Mouse (Mus musculus): ENCODE measurements around the gene Olfr1394. TPM values are rescaled to one million over a fixed set of nuclear protein-coding genes. Genes with fewer than 3 reads are reported as not detected.
"Not testable (repeated sequence)": the region's sequence is repeated elsewhere in the genome, so short reads cannot be mapped to it uniquely, and the experiment has no call there.

Olfr1394 gene
- total RNA-seq (2022) = not detected

DNA sequence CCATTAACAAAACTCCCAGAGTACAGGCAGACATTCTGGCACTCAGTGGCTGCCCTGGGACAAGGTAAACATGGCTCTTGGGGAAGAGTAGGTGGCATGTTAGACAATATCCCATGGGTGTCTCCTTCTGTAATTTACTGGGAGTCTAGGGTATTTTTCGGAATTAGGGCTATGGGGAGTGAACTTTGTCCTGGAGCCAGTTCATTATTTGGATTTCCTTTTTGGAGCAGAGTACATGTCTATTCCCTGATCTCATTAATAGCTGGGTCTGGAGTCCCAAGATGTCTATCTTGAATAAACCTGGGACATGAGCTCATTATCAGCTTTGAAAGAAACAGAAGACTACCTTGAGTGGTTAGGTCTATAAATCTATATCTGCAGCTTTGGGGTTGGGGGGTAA is at the start of gene Olfr1394:
Gene Olfr1394 (plus strand): TSS at position 301 of the 400 bp plus-strand sequence.
- DNase-seq (ENCODE audit: low spot score in 2 of 2) = no peak

DNA sequence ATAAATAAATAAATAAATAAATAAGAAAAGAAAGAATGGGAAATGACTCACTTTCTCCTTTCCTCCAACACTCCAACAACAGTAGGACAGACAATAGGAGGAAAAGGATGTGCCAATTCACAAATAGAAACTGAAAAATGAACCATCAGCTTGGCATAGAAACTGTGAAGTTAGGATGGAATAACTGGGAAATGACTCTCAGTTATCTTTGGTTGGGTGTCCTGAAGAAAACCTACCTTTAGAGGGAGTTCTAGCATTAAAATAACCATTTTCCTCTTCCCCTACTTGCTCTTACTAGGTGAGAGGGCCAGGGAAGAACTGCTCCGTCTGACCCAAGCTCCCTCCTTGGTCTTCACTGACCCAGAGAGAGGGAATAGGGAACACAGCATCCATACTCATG is 48.4 kb upstream of the Olfr1394 start:
- DNase-seq (ENCODE audit: low spot score in 2 of 2) = no peak

DNA sequence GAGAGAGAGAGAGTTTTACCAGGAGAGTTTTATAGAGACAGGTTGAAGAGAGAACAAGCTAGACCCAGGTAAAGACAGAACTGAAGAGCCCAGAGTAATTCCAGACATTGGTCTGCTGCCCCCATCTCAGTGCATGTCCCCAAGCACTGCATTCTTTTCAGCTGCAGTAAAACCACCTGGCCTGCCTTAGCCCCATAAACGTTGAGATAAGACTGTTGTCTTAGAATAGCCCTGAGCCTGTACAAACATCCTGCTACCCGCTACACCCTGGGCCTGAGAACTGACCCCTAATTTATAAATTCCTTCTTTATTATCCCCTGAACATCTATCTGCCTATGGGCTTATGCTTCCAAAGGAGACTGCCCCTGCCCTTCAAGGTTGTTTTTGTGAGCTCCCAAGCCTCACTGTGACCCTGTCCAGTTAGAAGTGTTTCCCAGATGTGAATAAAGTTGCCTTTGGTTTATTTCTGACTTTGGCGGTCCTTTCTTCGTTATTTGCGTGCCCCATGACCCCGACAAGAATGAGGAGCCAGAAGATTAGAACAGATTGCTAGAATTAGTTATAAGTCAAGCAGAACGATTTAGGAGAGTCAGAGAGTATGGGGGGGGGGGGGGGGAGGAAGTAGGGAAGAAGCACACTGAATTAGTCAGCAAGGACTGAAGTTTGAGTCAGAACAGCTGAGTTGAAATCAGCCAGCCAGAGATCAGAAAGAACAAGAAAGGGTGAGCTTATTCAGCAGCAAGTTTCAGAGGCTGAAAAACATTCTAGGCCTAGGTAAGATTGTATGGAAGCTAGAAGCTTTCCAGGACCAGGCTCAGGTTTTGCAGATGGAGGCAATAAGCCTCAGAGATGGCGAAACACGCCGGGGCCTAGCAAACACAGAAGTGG is 46.3 kb upstream of the Olfr1394 start:
- DNase-seq (ENCODE audit: low spot score in 2 of 2) = no peak

DNA sequence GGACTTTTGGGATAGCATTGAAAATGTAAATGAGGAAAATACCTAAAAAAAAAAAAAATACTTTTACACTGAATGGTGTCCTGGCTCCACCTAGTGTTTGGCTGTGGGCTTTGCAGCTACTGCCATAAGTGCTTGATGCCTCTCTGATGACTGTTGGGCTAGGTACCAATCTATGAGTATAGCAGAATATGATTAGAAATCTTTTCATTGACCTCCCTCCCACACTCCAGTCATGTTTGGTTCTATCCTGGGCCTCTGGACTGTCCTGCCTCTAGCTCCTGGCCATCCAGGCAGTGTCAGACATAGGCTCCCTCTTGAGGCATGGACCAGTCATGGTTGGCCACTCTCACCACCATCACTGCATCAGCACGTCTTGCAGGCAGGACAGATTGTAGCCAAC is 45.3 kb upstream of the Olfr1394 start:
- no peak for DNase-seq (ENCODE audit: low spot score in 2 of 2)

DNA sequence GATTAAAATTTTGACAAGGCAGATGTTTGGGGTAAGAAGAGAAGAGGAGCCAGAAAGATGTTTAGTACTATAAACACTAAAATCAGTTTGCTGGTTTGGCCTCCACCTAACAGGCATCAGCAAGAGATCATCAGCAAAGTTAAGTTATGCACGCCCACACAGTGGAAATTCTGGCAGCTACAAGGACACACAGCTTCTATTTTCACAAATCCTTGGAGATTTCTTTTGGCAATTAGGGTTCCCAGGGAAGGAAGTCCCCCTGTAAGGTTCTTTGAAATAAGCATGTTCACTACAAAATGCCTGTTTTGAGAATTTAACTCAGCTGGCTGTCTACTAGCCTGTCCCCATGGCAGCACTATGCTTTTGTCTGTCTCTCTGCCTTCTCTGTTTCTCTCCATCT is 43.2 kb upstream of the Olfr1394 start:
- no peak for DNase-seq (ENCODE audit: low spot score in 2 of 2)

DNA sequence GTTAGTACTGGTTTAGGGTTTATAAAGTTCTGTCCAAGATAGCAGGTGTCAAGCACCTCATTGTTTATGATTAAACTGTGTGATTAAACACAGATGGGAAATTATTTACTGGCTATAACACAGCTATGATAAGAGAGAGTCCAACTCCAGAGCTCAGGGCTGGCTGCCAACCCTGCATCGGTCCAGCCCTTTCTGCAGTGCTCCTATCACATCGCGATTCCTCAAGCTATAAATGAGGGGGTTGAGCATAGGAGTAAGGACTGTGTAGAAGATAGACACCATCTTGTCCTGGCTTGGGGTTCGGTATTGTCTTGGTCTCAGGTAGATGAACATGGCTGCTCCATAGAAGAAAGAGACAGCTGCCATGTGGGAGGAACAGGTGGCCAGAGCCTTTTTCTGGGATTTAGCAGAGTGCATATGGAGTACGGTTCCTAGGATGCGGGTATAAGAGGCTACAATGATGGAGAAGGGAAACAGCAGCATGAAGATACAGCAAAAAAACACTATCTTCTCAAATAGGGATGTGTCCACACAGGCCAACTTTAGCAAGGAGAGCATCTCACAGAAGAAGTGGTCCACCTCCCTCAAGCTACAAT is 41.5 kb upstream of the Olfr1394 start:
- DNase-seq (ENCODE audit: low spot score in 2 of 2) = no peak

DNA sequence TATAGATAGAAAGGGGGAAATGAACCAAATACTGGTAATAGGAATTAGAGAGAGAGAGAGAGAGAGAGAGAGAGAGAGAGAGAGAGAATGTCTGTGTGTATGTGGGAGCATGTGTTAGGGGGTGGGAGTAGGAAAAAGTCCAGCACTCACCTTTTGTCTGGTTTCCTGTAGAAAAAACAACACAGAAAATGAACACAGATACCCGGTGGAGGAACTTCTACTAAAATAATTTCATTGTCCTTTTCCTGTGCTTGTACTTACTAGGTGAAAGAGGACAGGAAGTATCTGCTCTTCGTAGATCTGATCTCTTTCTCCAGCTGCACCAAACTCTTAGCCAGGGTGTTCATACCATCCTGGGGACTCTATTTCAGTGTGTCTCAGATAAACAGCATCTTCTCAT is 40.0 kb upstream of the Olfr1394 start:
- DNase-seq (ENCODE audit: low spot score in 2 of 2) = no peak

DNA sequence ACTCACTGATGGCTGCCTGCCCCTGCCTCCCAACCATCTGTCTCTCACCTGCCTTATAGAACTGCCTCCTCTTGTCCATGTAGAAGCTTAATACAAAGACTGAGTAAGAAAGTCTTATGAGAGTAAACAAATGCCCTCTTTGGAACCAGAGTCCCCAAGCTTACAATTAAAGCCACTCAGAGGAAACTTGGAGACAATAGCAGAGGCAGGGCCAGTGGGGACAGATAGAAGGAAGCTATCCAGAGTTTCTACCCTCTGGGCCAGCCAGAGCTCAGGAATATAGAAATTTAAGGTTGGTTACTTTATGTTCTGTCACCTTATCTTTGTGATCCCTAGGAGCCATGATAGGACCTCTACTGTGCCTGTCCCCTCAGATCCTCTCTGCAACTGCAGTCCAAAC is 39.4 kb upstream of the Olfr1394 start, which contains the start of gene Olfr1396:
Gene Olfr1396 (minus strand): TSS at position 101 of the 400 bp plus-strand sequence.
- no peak for DNase-seq (ENCODE audit: low spot score in 2 of 2)

DNA sequence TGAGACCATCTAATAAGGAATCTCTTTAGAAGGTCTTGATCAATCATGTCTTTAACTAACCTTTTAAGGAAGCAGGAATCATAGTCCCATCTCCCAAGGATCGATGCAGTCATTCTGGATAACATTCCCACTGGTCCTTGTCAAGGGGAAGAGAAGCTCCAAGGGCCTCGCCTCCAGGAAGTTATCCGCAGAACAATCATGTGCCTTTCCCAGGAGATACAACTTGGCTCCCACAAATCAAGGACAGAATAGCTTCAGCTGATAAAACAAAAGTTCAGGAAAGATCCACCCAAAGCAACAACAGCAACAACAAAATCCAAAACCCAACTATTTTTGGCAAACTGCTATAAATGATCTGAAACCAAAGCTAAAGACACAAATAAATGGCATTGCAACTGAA is 34.5 kb upstream of the Olfr1394 start:
- no peak for DNase-seq (ENCODE audit: low spot score in 2 of 2)

DNA sequence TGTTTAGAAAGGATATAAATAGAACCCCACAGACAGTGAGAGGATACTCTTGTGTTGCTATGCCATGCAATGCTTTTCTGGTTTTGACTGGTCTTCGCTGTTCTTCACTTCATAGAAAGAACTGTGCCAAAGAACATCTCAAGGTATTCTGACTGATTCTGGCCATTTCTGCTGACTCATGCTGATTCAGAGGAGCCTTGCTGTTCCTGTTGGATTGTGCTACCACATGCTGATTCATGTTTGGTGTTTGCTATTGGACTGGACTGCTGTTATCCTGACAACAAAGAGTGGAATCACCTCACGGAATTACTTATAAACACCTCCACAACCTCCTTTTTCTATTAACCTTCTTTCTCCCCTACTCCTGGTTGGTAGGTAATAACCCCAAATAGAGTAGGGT is 30.0 kb upstream of the Olfr1394 start:
- no peak for DNase-seq (ENCODE audit: low spot score in 2 of 2)

DNA sequence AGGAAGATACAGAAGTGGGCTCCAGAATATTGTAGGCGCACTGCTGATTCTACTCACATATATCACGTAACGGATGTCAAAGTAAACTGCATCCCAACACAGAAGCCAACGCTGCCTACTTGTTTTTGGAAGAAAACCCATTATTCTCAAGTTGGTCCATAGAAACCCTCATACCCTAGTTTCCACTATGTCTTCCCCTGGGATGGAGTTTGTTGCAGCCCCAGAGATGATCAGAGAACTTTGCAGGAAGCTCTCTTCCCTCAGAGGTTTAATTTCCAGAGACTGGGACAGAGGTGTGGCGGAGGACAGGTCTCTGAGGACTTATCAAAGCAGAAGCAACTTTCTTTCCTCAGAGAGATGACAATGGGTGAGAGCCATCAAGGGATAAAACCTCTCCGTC is 12.2 kb upstream of the Olfr1394 start, which contains the start of gene Olfr1395:
Gene Olfr1395 (plus strand): TSS at position 301 of the 400 bp plus-strand sequence.
- DNase-seq (ENCODE audit: low spot score in 2 of 2) = no peak

DNA sequence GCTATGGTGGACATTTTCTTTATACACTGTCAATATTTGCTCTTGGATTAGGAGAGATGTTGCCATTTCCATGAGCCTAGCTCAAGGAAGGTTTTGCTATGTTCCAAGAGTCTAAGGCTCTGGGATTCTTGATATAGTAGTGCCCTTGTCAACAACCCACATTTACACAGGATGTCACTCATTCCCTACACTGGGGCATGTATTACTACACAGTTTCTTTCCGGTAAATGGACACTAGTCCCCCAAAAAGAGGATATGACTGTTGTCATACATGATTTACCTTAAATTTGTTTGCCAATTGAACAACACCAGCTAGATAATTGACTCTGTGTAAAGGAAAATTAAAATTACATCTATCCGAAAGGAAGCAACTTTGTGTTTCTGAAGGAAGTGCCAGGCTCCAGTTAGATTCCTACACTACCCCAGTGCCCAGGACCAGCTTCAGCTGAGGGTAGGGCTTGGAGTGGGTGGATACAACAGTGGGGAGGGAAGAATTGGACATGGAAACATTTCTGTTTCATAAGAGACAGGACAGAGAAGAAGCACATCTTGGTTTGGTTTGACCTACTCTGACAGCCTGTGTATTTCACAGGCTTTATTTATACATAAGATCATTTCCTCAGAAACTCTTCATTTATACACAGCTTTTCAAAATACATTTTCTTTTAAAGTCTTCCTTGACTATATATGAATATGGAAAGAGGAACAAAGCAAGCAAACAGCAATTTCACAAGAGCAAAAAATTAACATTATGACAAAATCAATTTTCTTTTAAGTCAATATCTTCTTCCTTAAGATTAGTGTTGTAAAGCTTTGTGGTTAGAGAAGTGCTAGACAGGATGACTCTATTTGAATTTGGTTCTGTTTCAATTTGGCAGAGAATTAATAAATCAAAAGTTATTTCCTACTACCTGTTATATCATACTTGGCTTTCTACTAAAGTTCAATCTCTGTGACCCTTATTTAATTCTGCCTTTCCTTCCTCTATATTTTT is 2.9 kb downstream of the Olfr1394 start:
- no peak for DNase-seq (ENCODE audit: low spot score in 2 of 2)

DNA sequence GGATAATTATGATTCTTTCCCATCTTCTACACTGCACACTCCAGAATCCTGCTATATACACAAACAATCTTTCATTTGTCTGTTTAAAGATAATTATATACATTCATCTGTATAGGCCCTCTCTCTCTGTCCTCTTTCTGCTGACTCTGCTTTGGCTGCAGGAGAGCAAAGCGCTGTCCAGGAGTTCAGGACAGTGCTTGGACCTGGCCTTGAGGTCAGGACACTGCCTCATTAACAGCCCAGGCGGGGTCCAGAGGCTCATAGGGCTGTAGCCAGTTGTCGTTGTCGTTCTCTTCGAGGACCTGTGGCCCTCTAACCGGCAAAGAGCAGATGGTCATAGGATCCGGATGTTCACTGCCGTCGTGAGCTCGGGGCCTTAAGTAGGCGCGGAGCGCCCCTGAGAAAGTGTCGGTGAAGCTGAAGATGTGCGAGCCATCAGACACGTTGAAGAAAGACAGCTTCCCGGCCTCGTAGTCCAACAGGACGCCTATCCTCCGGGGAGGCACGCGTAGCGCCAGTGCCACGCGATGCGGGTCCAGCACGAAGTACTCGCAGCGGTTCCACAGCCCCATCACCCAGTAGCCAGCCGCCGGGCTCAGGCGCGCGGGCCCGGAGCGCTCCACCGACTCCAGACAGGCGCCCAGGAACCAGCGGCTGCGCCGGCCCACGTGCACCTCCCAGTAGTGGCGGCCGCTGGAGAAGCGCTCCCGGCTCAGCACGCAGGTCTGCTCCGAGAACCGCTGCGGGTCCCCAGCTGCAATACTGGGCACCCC is 14.8 kb downstream of the Olfr1394 start:
- no peak for DNase-seq (ENCODE audit: low spot score in 2 of 2)

DNA sequence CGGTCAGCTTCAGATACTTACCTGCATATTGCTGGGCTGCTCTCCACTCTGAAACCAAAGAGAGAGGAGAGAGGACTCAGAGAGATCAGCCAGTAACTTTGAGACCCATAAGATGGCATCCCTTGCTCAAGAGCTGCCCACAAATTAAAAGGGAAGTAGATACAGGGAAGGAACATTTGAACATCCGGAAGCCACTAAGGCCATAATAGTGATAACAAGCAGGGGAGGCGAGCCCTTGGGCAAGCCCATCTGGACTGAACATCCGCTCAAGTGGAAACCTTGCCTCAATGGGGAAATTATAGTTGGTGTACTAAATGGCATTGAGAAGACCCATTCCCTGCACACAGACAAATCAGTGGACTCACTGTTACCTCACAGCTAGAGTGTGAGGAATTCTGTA is 16.4 kb downstream of the Olfr1394 start:
- no peak for DNase-seq (ENCODE audit: low spot score in 2 of 2)

DNA sequence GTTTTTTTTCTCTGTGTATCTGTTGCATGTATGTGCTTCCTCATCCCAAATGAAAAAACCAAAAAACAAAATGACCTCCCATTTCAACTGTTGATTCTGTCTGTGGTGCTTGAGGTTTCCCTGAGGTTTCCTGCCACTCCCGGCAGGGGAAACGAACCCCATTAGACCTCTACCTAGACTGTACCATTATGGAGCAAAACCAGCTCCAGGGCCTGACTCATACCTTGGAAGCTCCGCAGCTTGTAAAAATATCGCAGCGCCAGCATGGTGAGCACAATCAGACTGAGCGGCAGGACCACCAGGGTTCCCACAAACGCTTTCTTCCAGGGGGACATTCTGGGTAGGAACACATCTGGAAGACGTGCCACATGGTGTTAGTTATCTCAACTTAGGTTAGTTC is 21.2 kb downstream of the Olfr1394 start:
- DNase-seq (ENCODE audit: low spot score in 2 of 2) = no peak

DNA sequence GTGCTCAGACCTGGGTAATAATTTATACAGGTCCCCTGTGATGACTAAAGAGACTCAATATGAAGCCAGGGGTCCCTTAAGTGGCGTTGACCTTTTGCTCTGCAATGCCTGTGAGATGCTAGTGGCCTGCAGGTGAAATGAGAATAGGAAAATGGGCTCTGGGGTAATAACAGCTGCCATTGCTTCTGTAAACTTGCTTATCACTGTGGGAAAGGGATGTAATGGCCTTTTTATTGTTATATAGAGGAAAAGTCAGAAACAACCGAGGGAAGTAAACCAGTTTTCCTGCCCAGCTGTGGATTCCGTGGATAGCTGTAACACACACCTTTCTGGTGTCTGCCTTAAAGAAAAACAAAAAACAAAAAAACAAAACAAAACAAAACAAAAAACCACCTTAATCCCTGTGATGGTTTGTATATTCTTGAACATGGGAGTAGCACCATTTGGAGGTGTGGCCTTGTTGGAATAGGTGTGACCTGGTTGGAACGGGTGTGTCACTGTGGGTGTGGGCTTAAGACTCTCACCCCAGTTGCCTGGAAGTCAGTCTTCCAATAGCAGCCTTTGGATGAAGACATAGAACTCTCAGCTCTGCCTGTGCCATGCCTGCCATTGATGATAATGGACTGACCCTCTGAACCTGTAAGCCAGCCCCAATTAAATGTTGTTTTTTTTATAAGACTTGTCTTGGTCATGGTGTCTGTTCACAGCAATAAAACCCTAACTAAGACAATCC is 22.0 kb downstream of the Olfr1394 start:
- not testable (repeated sequence) for DNase-seq (ENCODE audit: low spot score in 2 of 2)

DNA sequence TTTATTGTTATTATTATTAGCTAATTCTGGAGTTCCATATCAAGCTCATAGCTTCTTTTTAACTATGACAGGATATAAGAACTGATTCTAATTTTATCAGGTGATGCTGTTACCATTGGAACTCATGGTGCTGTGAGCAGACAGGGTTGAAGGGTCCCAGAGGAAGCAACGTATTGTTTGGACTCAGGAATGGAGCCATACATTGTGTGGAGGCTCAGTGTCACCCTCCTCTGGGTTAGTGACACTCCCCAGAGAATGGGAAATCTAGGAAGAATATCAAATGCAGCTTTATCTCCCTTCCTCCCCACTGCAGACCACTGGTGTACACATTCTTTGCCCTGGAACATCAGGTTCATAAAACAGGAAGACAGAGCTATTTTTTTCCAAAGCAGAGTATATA is 29.0 kb downstream of the Olfr1394 start:
- no peak for DNase-seq (ENCODE audit: low spot score in 2 of 2)

DNA sequence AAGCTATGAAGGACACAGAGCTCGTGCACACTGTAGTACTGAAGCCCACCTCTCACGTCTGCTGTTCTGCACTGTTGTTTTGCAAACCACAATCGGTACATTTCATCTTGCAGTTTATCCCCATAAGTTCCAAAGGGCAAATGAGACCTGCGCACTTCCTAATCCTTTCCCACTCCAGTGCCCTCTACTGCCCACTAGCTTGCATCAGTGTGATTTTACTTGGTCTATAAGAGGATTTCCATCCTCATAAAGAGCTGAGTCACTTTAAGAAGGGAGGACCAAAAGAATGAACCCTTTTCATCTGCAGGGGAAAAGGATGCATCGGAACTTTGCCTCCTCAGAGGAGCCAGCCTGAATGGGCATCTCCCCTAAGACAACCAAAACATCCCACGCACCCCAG is 32.3 kb downstream of the Olfr1394 start:
- DNase-seq (ENCODE audit: low spot score in 2 of 2) = no peak

DNA sequence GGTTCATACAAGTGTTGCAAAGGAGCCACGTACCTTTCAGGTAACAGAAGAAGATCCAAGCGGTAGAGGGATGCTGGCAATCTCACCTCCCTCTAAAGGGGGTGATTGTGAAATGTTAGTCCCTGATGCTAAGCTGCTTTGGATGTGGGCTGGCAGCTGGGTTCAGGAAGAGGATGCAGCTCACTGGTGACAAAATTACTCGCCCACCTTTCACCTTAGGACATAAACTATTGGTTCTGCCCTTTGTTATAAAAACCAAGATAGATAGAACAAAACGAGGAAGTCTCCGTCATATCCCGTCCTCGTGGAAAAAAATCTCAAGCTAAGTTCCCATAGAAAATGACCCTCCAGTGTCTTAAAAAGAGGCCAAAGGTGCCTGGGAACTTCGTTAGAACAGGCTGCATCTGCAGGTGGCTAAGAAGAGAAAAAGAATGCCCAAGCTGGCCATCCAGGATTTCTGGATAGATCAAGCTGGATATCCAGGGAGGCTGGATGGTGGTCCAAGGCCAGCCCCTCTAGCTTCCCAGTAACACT is 32.8 kb downstream of the Olfr1394 start, which contains the start of gene Btnl9:
Gene Btnl9 (minus strand): TSS at position 205 of the 534 bp plus-strand sequence.
- DNase-seq (ENCODE audit: low spot score in 2 of 2) = no peak

DNA sequence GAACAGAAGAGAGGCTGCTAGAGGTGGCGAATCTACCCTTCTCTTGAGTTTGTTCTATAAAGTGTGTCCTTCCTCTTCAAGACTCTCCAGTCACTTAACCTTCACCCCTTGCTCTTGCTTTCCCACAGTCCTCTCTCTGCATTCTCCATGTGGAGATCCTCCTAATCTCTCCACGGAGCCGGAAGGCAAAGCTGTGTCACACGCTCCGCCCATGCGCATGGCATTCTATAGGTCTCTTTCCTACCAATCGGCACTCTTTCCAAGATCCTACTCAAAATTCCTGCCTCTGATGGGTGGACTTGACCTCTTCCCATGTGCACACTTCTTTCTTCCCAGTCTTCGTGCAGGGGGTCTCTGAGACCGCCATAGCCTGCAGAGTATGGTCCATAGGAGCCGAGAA is 33.5 kb downstream of the Olfr1394 start:
- DNase-seq (ENCODE audit: low spot score in 2 of 2) = no peak
